Mouse (Mus musculus): ENCODE data around the gene Arl8a. TPM values are rescaled to one million over a fixed set of nuclear protein-coding genes. Genes with fewer than 3 reads are reported as not detected.
A peak's percentile ranks its signal among the peaks of the same experiment; 100 is the strongest.
"Not testable (repeated sequence)": the region's sequence is repeated elsewhere in the genome, so short reads cannot be mapped to it uniquely, and the experiment has no call there.

Arl8a gene
- 37.4 and 42.9 TPM in 2 replicates for polyA plus RNA-seq (2015; fragmentation: Nextera tagmentation; extraction: Ambion mirVana)

DNA sequence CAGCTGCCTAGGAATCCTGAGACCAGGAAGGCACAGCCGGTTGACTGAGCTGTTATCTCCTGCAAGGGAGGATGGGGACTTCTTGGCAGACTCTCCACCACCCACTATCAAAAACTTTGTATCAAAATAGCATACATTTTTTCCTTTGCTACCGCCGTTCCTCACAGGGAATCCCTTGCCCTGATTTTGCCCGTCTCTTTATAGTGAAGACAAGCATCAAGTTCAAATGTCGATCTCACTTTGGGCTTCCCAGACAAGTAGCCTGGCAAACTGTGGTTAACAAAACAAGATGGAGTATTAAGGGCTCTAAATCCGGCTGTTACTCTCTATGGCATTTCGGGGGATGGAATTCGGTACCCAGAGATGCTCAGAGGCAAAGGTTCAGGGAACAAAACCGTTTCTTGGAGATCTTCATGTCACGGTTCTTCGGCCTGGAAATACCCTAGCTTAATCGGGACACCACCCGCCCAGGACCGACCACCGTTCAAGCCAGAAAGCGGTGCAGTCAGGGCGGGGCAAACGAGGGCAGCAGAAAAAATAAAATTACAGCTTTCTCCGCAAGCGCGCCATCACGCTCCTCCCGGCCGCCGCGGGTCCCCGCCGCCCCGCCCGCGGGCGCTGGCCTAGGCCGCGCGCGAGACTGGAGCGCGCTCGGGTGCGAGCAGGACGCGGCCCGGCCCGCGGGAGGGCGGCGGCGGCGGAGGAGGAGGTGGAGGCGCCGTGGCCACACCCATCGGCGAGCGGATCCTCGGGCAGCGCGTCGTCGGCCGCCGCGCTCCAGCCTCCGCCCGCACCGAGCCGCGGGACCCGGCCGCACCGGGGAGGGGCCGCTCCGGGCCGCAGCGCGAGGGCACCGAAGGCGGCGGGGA is at the start of gene Arl8a:
Gene Arl8a, plus strand, starts transcription at position 748 of the 869 bp plus-strand sequence.
- Histone ChIP-seq H3K4me3 (ENCODE audit: low read length) (peak within 1 kb of the TSS; percentile 96), H3K9me3 (ENCODE audit: control insufficient read depth, low read length) (no peaks in the 10 kb centered on the region), H3K4me1 (replicated peaks; ENCODE audit: control insufficient read depth, insufficient read depth, low read length) (peaks cover 15% of the 10 kb centered on the region), H3K27ac (ENCODE audit: low read length) (peak within 1 kb of the TSS; percentile 87), H3K36me3 (ENCODE audit: control insufficient read depth, insufficient read depth, low read length) (no peaks in the 10 kb centered on the region), H3K9ac (ENCODE audit: low read length) (peak within 1 kb of the TSS; percentile 98), H3K27me3 (ENCODE audit: control insufficient read depth, insufficient read depth, low read depth, low read length) (no peaks in the 10 kb centered on the region), H3K4me2 (ENCODE audit: low read depth, low read length) (peak within 1 kb of the TSS; percentile 87)
- ATAC-seq (ENCODE audit: low read depth) = peak; percentile 92
- whole genome bisulfite sequencing = 1% methylated on average over 47 of the region's 78 CpGs

DNA sequence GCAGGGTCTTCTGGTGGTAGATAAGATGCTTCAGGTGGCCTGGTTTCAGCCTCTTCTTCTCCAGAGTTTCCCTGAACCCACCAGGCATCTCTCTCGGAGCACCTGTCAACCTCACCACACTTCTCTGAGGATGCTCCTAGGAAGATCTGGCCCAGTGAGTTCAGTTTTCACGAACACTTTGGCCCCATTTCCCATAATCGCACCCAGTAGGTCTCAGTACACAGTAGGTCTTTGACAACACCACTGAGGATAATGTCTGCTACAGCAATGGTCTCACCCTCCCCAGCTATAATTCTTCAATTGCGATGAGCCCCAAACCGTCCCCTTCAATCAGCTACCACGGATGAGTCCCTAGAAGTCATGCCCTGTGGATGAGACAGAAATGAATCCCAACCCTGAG is 49.2 kb upstream of the Arl8a start:
- Histone ChIP-seq H3K9me3 (ENCODE audit: control insufficient read depth, low read length) (no peaks in the 10 kb centered on the region), H3K27ac (ENCODE audit: low read length) (no peak overlapping the region), H3K4me2 (ENCODE audit: low read depth, low read length) (no peak overlapping the region), H3K36me3 (ENCODE audit: control insufficient read depth, insufficient read depth, low read length) (no peaks in the 10 kb centered on the region), H3K27me3 (ENCODE audit: control insufficient read depth, insufficient read depth, low read depth, low read length) (peaks cover 12% of the 10 kb centered on the region; the same call in 1 of the 2 replicates), H3K4me3 (ENCODE audit: low read length) (no peak overlapping the region), H3K9ac (ENCODE audit: low read length) (no peak overlapping the region), H3K4me1 (replicated peaks; ENCODE audit: control insufficient read depth, insufficient read depth, low read length) (peaks cover 12% of the 10 kb centered on the region; the same call in 1 of the 2 replicates)
- WGBS = 88% methylated on average over 6 of the region's 6 CpGs
- ATAC-seq (ENCODE audit: low read depth) = no peak

DNA sequence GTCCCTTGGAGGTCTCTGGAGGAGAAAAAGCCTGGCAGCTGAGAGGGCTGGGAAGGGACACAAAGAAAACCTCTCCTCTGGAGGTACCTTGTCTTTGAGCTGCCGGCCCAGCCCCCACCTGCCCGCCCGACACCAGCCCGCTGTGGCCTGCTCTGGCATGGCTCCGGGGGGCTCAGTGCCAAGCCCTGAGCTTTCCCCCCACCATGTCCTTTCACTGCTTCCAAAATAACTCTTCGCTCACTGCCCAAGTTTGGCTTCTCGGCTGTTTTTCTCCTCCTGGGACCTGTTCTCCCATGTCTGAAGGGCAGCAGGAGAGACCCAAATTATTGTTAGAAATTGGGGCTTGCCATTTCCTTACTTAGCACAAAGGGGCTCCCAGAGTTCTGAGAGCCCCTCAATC is 48.2 kb upstream of the Arl8a start:
- H3K4me3 ChIP-seq (ENCODE audit: low read length) = no peak overlapping the region
- H3K9ac ChIP-seq (ENCODE audit: low read length) = no peak overlapping the region
- no peak for ATAC-seq (ENCODE audit: low read depth)
- 83% methylated on average over 7 of the region's 7 CpGs for WGBS
- H3K27ac ChIP-seq (ENCODE audit: low read length) = no peak overlapping the region; the same call in 1 of the 2 replicates
- H3K9me3 ChIP-seq (ENCODE audit: control insufficient read depth, low read length) = no peaks in the 10 kb centered on the region
- H3K27me3 ChIP-seq (ENCODE audit: control insufficient read depth, insufficient read depth, low read depth, low read length) = peaks cover 16% of the 10 kb centered on the region
- H3K4me1 ChIP-seq (replicated peaks; ENCODE audit: control insufficient read depth, insufficient read depth, low read length) = peaks cover 12% of the 10 kb centered on the region; the same call in 1 of the 2 replicates
- no peaks in the 10 kb centered on the region for H3K36me3 ChIP-seq (ENCODE audit: control insufficient read depth, insufficient read depth, low read length)
- H3K4me2 ChIP-seq (ENCODE audit: low read depth, low read length) = no peak overlapping the region

DNA sequence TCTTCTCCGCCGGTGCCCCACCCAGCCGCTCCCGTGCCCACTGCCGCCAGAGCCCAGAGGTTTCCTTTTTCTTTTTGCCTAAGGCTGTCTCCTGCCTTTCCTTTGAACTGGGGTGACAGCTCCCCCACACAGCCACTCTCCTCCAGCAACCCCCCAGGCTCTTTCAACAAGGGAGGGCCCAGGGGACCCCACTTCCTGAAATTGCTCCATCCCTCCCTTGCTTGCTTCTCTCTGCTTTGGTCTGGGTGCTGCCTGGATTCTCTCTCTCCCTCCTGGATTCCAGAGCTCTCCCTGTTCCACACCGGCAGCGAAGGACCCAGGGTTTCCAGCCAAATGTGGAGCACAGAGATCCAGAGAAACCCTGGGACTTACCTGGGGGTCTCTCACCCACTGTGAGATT is 46.2 kb upstream of the Arl8a start:
- Histone ChIP-seq H3K4me2 (ENCODE audit: low read depth, low read length) (no peak overlapping the region), H3K27me3 (ENCODE audit: control insufficient read depth, insufficient read depth, low read depth, low read length) (peaks cover 34% of the 10 kb centered on the region), H3K9ac (ENCODE audit: low read length) (no peak overlapping the region), H3K4me3 (ENCODE audit: low read length) (no peak overlapping the region), H3K9me3 (ENCODE audit: control insufficient read depth, low read length) (no peaks in the 10 kb centered on the region), H3K27ac (ENCODE audit: low read length) (no peak overlapping the region), H3K4me1 (replicated peaks; ENCODE audit: control insufficient read depth, insufficient read depth, low read length) (peaks cover 19% of the 10 kb centered on the region), H3K36me3 (ENCODE audit: control insufficient read depth, insufficient read depth, low read length) (no peaks in the 10 kb centered on the region)
- WGBS = 50% methylated on average over 7 of the region's 7 CpGs
- ATAC-seq (ENCODE audit: low read depth) = no peak

DNA sequence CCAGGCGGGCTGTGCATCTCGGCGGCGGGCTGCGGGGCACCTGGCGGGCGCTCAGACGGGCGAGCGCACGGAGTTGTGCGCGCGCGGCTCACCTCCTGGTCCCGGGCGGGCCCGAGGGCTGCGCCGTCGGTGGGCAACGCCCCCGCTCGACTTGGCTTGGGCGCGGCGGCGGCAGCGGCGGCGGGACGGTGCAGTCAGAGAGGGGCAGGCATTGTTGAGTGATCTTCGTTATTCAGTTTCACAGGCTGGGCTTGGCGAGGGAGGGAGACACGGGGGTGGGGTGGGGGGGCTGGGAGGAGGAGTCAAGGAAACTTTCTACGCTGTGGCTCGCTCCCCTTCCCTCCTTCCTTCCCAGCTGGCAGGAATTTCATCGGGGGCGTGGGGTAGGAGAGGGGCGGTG is 41.5 kb upstream of the Arl8a start, which contains the start of gene Lgr6:
Gene Lgr6, minus strand, starts transcription at position 153 of the 400 bp plus-strand sequence.
- WGBS = 0% methylated on average over 22 of the region's 40 CpGs
- Histone ChIP-seq H3K4me2 (ENCODE audit: low read depth, low read length) (peak within 1 kb of the TSS; percentile 69), H3K4me3 (ENCODE audit: low read length) (peak within 1 kb of the TSS; percentile 51), H3K36me3 (ENCODE audit: control insufficient read depth, insufficient read depth, low read length) (no peaks in the 10 kb centered on the region), H3K27me3 (ENCODE audit: control insufficient read depth, insufficient read depth, low read depth, low read length) (peaks cover 44% of the 10 kb centered on the region), H3K27ac (ENCODE audit: low read length) (no peak within 1 kb of the TSS), H3K9ac (ENCODE audit: low read length) (peak within 1 kb of the TSS; percentile 50), H3K4me1 (replicated peaks; ENCODE audit: control insufficient read depth, insufficient read depth, low read length) (peaks cover 14% of the 10 kb centered on the region; the same call in 1 of the 2 replicates), H3K9me3 (ENCODE audit: control insufficient read depth, low read length) (no peaks in the 10 kb centered on the region)
- ATAC-seq (ENCODE audit: low read depth) = peak; percentile 57

DNA sequence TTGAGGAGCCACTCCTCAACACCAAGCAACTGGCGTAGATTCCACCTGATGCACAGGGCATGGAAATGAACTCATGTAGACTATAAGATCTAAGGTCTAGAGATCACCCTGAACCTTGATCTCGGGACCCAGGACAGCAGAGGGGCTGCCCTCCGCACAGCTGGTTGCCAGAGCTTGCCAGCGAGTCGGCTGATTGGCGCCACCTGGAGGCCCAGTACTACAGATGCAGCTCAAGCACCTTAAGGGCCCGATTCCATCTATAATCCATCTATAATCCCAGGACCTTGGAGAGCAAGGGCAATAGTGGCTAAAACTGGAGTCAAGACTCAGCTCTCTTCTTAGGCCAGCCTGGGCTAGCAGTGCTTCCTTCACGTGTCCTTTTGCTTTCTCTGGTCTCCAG is 40.7 kb upstream of the Arl8a start:
- Histone ChIP-seq H3K27me3 (ENCODE audit: control insufficient read depth, insufficient read depth, low read depth, low read length) (peaks cover 46% of the 10 kb centered on the region), H3K4me3 (ENCODE audit: low read length) (no peak overlapping the region), H3K36me3 (ENCODE audit: control insufficient read depth, insufficient read depth, low read length) (no peaks in the 10 kb centered on the region), H3K4me2 (ENCODE audit: low read depth, low read length) (peak overlapping the region; percentile 69), H3K4me1 (replicated peaks; ENCODE audit: control insufficient read depth, insufficient read depth, low read length) (peaks cover 14% of the 10 kb centered on the region; the same call in 1 of the 2 replicates), H3K27ac (ENCODE audit: low read length) (no peak overlapping the region), H3K9ac (ENCODE audit: low read length) (no peak overlapping the region), H3K9me3 (ENCODE audit: control insufficient read depth, low read length) (no peaks in the 10 kb centered on the region)
- ATAC-seq (ENCODE audit: low read depth) = peak; percentile 34
- WGBS = 1% methylated on average over 8 of the region's 8 CpGs

DNA sequence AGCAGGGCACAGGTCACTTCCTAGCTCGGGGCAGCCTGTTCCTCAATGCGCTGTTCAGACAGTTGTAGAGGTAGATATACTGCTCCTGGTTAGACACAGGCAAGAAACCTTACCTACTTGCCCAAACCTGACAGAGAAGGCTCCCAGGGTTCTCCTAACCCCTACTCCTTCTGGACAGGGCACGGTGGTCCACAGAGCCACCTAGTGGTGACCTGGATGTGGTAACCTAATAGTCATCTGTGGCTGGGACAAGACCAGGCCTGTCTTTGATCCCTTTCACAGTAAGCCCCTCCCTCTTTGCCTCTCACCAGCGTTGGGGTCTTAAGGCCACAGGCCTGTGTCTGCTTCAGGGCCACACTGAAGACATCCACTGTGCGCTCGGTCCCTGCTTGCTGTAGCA is 38.0 kb upstream of the Arl8a start:
- WGBS = 42% methylated on average over 6 of the region's 6 CpGs

DNA sequence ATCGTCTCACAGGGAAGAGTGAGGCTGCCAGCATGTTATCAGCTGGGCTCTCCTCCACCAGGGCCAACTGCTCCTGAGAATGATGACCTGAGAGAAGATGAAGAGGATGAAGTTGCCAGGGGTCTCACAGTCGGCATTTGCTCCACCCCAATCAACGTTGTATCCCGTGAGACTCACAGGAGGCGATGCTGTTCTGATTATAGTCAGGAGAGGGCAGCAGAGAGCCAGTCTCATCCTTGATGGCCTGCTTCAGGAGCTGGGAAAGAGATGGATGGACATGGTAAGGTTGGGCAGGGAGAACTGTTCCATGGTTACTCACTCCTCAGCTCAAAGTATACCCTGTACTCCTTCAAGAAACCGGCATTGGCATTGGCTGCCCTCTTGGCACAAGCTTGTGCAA is 36.5 kb upstream of the Arl8a start:
- no peak for ATAC-seq (ENCODE audit: low read depth)
- WGBS = 16% methylated on average over 6 of the region's 6 CpGs
- peaks cover 14% of the 10 kb centered on the region for H3K27me3 ChIP-seq (ENCODE audit: control insufficient read depth, insufficient read depth, low read depth, low read length)

More for the DNA sequence above, 38.0 kb upstream of the Arl8a start:
- peaks cover 8% of the 10 kb centered on the region; the same call in 1 of the 2 replicates for H3K4me1 ChIP-seq (replicated peaks; ENCODE audit: control insufficient read depth, insufficient read depth, low read length)
- H3K36me3 ChIP-seq (ENCODE audit: control insufficient read depth, insufficient read depth, low read length) = no peaks in the 10 kb centered on the region
- H3K4me3 ChIP-seq (ENCODE audit: low read length) = no peak overlapping the region
- H3K9ac ChIP-seq (ENCODE audit: low read length) = no peak overlapping the region
- no peaks in the 10 kb centered on the region for H3K9me3 ChIP-seq (ENCODE audit: control insufficient read depth, low read length)
- H3K27ac ChIP-seq (ENCODE audit: low read length) = no peak overlapping the region
- no peak overlapping the region for H3K4me2 ChIP-seq (ENCODE audit: low read depth, low read length)
- peaks cover 29% of the 10 kb centered on the region for H3K27me3 ChIP-seq (ENCODE audit: control insufficient read depth, insufficient read depth, low read depth, low read length)
- no peak for ATAC-seq (ENCODE audit: low read depth)

DNA sequence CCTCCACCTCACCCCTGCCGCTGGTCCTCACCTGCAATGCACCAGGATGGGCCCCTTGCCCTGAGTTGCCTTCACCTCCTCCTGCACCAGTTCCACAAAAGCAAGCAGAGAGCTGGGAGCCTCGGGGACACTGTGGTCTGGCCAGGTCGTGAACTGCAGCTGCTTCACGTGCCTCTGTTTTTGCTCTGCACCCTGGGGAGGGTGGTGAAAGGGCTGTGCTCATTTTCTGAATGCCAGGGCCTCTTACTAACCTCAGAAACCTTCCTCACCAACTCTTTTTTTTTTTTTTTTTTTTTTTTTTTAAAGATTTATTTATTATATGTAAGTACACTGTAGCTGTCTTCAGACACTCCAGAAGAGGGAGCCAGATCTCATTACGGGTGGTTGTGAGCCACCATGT is 35.4 kb upstream of the Arl8a start:
- not testable (repeated sequence) for H3K27ac ChIP-seq (ENCODE audit: low read length); H3K4me1 ChIP-seq (replicated peaks; ENCODE audit: control insufficient read depth, insufficient read depth, low read length); H3K4me2 ChIP-seq (ENCODE audit: low read depth, low read length); H3K4me3 ChIP-seq (ENCODE audit: low read length); H3K9me3 ChIP-seq (ENCODE audit: control insufficient read depth, low read length); H3K9ac ChIP-seq (ENCODE audit: low read length); H3K27me3 ChIP-seq (ENCODE audit: control insufficient read depth, insufficient read depth, low read depth, low read length); ATAC-seq (ENCODE audit: low read depth); H3K36me3 ChIP-seq (ENCODE audit: control insufficient read depth, insufficient read depth, low read length)
- 56% methylated on average over 4 of the region's 5 CpGs for WGBS

More for the DNA sequence above, 36.5 kb upstream of the Arl8a start:
- Histone ChIP-seq H3K9me3 (ENCODE audit: control insufficient read depth, low read length) (no peaks in the 10 kb centered on the region), H3K36me3 (ENCODE audit: control insufficient read depth, insufficient read depth, low read length) (no peaks in the 10 kb centered on the region), H3K4me1 (replicated peaks; ENCODE audit: control insufficient read depth, insufficient read depth, low read length) (peaks cover 4% of the 10 kb centered on the region; the same call in 1 of the 2 replicates), H3K4me2 (ENCODE audit: low read depth, low read length) (no peak overlapping the region), H3K9ac (ENCODE audit: low read length) (no peak overlapping the region), H3K4me3 (ENCODE audit: low read length) (no peak overlapping the region), H3K27ac (ENCODE audit: low read length) (no peak overlapping the region)

Measured in lung, embryonic 16.5 days (tissue).